Mouse (Mus musculus) stomach, embryonic 14.5 days (tissue): ENCODE data around the gene Pde4d. TPM values are rescaled to one million over a fixed set of nuclear protein-coding genes. Genes with fewer than 3 reads are reported as not detected.
A peak's percentile ranks its signal among the peaks of the same experiment; 100 is the strongest.

ENCODE experiments used
- ATAC-seq: fragments of 200-750 bp; cut with Nextera tagmentation; 2 replicates; pipeline ENCODE4 v1.8.0; 2017; ENCODE audit warnings: low read depth, moderate TSS enrichment; ENCODE audit not compliant: insufficient number of reproducible peaks, insufficient read depth, low FRiP score
- H3K27ac ChIP-seq: fragments of 300-500 bp; sonication (generic); 2 replicates; pipeline ENCODE4 v1.5.1; 2014; ENCODE audit warnings: mild to moderate bottlenecking, low read length, moderate library complexity, mixed read lengths
- H3K27me3 ChIP-seq: fragments of 300-500 bp; sonication (generic); 2 replicates; pipeline ENCODE4 v1.6.1; 2014; ENCODE audit warnings: low read length, control low read depth, mixed read lengths; ENCODE audit not compliant: control insufficient read depth, insufficient read depth
- H3K36me3 ChIP-seq: fragments of 300-500 bp; sonication (generic); 2 replicates; pipeline ENCODE4 v1.6.1; 2014; ENCODE audit warnings: mild to moderate bottlenecking, control low read depth, low read length, moderate library complexity, mixed read lengths; ENCODE audit not compliant: control insufficient read depth, insufficient read depth
- H3K4me1 ChIP-seq: fragments of 300-500 bp; sonication (generic); 2 replicates; pipeline ENCODE4 v1.6.1; 2014; ENCODE audit warnings: low read length, control low read depth, mixed read lengths; ENCODE audit not compliant: control insufficient read depth, insufficient read depth
- H3K4me2 ChIP-seq: fragments of 300-500 bp; sonication (generic); replicated peaks from 2 replicates; pipeline ENCODE4 v1.6.1; 2014; ENCODE audit warnings: low read depth, low read length, control low read depth
- H3K4me3 ChIP-seq: fragments of 300-500 bp; sonication (generic); 2 replicates; pipeline ENCODE4 v1.5.1; 2014; ENCODE audit warnings: low read depth, low read length, control low read depth
- H3K9ac ChIP-seq: fragments of 300-500 bp; sonication (generic); replicated peaks from 2 replicates; pipeline ENCODE4 v1.6.1; 2014; ENCODE audit warnings: low read depth, mild to moderate bottlenecking, control low read depth, low read length, moderate library complexity, mixed read lengths
- H3K9me3 ChIP-seq: fragments of 300-500 bp; sonication (generic); 2 replicates; pipeline ENCODE4 v1.6.1; 2016; ENCODE audit warnings: low read depth, low read length, control low read depth; ENCODE audit not compliant: control insufficient read depth
- WGBS: fragments of 180-500 bp; shearing (Covaris S2); extraction: QIAGEN DNeasy Blood & Tissue Kit; methylation state at CpG from one replicate; pipeline ENCODE4 v1.1.7; 2014; 5-methylcytosine and 5-hydroxymethylcytosine counted together
- polyA plus RNA-seq: library from polyadenylated mRNA; unstranded; fragments of >200 nt; fragmentation: Nextera tagmentation; extraction: Ambion mirVana; gene quantifications from 2 replicates; pipeline ENCODE4 v1.2.1, GENCODE M21; 2014

Pde4d gene
- polyA plus RNA-seq, 1 experiment from 2014 or later, result 29.3 TPM

DNA sequence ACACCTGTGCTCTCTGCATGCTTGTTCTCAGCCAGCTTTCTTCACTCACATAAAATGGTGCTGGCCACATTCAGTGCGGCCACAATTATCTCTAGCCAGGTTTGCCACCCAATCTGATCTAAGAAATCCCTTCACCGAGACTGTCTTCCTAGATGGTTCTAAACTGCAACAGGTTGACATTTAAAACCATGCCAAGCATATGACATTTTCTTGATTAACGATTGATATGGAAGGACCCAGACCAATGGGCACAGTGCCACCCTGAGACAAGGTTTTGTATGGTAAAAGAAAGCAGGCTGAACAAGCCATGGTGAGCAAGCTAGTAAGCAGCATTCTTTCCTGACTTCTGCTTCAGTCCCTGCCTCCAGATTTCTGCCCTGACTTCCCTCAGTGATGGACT lies 18.0 kb upstream of the Pde4d start:
- WGBS, result 93% methylated on average over 3 of the region's 3 CpGs
- Histone ChIP-seq H3K4me2 (no peak overlapping the region), H3K27ac (no peak overlapping the region), H3K9ac (no peak overlapping the region), H3K4me3 (no peak overlapping the region), H3K36me3 (no peaks in the 10 kb centered on the region), H3K4me1 (no peaks in the 10 kb centered on the region), H3K27me3 (no peaks in the 10 kb centered on the region), H3K9me3 (no peaks in the 10 kb centered on the region)
- no peak for ATAC-seq

DNA sequence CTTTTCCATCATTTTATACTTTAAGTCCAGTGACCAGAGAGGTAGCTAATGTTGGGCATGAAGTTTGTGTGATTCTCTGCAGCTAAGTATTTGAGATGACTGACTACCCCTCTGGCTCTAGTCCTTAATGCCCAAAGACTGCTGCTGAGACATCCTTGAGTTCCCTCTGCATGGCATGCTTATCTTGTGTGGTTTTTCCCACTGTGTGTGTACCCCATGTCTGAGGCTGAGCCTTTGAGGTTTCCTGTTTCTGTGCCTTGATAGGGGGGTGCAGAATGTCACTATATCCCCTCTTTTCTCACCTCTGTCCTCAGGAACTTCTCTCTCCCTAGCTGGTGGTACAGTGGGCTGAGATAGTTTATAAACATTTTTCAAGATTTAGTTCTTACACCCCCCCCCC lies 14.1 kb upstream of the Pde4d start:
- Histone ChIP-seq H3K4me3 (no peak overlapping the region), H3K27me3 (no peaks in the 10 kb centered on the region), H3K4me1 (no peaks in the 10 kb centered on the region), H3K9me3 (no peaks in the 10 kb centered on the region), H3K27ac (no peak overlapping the region), H3K36me3 (no peaks in the 10 kb centered on the region), H3K9ac (no peak overlapping the region), H3K4me2 (no peak overlapping the region)
- ATAC-seq, result no peak

DNA sequence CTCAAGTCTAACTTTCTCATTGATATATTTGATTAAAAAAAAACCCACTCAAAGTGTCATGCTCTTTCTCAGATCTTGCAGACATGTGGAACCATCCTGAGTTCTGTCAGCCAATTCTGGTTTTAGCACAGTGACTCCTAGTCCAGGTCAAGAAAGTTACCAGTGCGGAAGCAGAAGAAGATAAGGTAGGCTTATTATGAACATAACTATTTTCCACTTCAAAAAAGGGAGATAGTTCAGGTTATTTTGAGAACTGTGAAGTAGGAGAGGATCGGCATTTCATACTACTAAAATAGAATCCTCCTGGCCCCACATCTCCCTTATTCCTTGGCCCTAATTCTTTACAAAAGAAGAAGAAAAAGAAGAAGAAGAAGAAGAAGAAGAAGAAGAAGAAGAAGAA lies 12.3 kb upstream of the Pde4d start:
- no peak overlapping the region for H3K27ac ChIP-seq
- H3K9ac ChIP-seq, result no peak overlapping the region
- H3K4me3 ChIP-seq, result no peak overlapping the region
- H3K4me2 ChIP-seq, result no peak overlapping the region
- no peaks in the 10 kb centered on the region for H3K27me3 ChIP-seq
- no peaks in the 10 kb centered on the region for H3K36me3 ChIP-seq
- no peaks in the 10 kb centered on the region for H3K4me1 ChIP-seq
- 93% methylated on average over 2 of the region's 2 CpGs for WGBS
- no peak for ATAC-seq
- no peaks in the 10 kb centered on the region for H3K9me3 ChIP-seq

DNA sequence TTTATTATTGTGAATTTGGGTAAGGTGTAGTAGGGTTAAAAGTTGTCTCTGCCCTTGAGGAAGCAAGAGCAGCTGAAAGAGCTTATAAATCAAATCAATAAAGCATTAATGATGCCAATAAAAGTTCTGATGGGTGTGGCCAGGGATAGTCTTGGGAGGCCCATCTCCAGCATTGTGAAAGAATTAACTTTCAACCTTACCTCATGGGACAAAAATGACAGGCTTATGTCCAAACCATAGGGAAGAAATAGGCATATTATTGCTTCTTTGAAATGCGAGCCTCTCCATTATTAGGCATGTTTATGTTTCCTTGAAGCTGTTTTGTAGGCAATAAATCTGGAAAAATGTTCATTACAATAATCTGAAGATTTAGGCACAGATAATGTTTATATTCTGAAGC lies 10.7 kb upstream of the Pde4d start:
- Histone ChIP-seq H3K4me2 (no peak overlapping the region), H3K27me3 (no peaks in the 10 kb centered on the region), H3K4me3 (no peak overlapping the region), H3K9ac (no peak overlapping the region), H3K27ac (no peak overlapping the region), H3K4me1 (no peaks in the 10 kb centered on the region), H3K9me3 (no peaks in the 10 kb centered on the region), H3K36me3 (no peaks in the 10 kb centered on the region)
- ATAC-seq, result no peak
- 78% methylated on average over 1 of the region's 1 CpGs for WGBS

DNA sequence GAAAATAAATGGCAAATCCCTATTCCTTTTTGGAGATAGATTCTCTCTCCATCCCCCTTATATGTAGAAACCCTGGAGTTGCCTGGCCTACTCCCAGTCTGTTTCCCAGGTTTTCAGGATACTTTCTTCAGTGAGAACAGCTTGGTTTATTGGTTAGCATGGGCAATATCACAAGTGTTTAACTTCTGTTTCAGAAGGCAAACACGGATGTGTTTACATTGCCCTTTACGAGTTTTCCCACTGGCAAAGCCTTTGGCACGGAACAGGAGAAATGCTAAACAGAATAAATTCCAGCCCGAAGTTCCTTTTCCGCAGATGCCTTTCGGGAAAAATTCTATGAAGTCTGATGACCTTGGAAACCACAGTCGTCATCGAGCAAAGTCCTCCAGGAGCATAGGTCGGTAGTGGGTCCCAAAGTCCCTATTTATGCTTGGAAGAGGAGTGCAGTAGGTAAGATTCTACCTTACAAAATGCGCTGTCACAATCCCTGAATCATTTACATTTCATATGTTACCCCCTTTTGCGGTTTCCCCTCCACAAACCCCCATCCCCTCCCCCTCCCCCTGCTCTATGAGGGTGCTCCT lies 1.3 kb upstream of the Pde4d start:
- Histone ChIP-seq H3K4me1 (peaks cover 4% of the 10 kb centered on the region; the same call in 1 of the 2 replicates), H3K9me3 (no peaks in the 10 kb centered on the region), H3K27me3 (no peaks in the 10 kb centered on the region), H3K4me2 (no peak overlapping the region), H3K36me3 (no peaks in the 10 kb centered on the region), H3K27ac (no peak overlapping the region), H3K9ac (no peak overlapping the region), H3K4me3 (no peak overlapping the region)
- ATAC-seq, result no peak; the same call in 1 of the 2 replicates
- WGBS, result 43% methylated on average over 11 of the region's 11 CpGs

DNA sequence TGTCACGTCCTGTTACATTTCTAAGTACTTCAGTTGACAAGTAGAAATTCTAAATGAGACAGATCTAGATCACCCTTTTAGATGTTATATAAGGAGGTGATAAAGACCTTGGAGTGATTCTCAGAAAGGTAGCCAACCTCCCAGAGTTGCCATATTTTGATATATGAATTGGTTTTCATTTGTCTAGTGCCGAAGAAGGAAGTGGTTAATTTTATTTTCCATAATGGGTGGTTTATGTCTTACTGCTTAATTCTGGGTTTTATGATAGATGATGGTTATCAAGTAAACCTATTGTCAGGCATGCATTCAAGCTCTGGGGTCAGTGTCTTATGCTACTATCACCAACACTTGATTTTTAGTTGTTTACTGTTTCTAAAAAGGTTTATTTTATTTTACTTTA lies 1.4 kb downstream of the Pde4d start:
- H3K4me3 ChIP-seq, result no peak overlapping the region
- no peaks in the 10 kb centered on the region for H3K9me3 ChIP-seq
- no peaks in the 10 kb centered on the region for H3K27me3 ChIP-seq
- H3K4me1 ChIP-seq, result peaks cover 4% of the 10 kb centered on the region; the same call in 1 of the 2 replicates
- no peak for ATAC-seq
- no peaks in the 10 kb centered on the region for H3K36me3 ChIP-seq
- no peak overlapping the region for H3K9ac ChIP-seq
- H3K27ac ChIP-seq, result no peak overlapping the region
- 77% methylated on average over 2 of the region's 2 CpGs for WGBS
- no peak overlapping the region for H3K4me2 ChIP-seq

DNA sequence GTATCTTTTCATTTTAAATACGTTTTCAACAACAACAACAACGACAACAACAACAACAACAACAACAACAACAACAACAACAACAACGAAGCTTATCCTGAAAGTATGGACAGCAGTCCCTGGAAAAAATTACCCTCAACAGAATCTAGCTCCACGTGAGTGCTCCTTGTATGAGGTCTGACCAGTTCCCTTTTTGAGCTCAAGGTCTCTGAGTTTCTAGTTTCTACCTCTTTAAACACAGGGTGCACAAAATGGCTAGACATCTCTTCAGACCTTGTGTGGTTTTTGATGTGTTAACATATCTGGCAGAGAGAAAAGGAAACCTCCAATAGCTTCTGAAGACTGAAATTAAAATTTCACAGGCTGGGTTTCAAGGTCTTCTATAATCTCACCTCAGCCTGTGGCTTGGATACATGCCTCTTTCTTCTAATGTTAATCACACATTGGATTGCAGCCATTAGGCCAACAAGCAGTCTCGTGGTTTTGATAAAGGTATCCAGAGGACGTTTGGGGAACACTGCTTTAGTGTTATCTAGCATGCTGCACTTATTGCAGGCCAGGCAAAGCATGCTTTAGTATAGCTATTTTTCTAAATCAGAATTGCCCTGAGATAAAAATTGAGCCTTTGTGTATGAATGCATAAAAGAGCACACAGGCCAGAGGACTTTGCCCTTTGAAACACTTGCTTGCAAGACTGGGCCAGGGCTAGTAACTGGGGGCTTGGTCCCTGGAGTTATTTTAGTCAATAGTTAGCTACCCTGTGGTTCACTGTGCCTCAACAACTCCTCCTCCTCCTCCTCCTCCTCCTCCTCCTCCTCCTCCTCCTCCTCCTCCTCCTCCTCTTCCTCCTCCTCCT lies 3.5 kb downstream of the Pde4d start:
- Histone ChIP-seq H3K27ac (no peak overlapping the region), H3K4me2 (no peak overlapping the region), H3K36me3 (no peaks in the 10 kb centered on the region), H3K4me3 (no peak overlapping the region), H3K9ac (no peak overlapping the region), H3K27me3 (no peaks in the 10 kb centered on the region), H3K4me1 (peaks cover 4% of the 10 kb centered on the region; the same call in 1 of the 2 replicates), H3K9me3 (no peaks in the 10 kb centered on the region)
- ATAC-seq, result peak; percentile 77
- WGBS, result 69% methylated on average over 6 of the region's 6 CpGs

DNA sequence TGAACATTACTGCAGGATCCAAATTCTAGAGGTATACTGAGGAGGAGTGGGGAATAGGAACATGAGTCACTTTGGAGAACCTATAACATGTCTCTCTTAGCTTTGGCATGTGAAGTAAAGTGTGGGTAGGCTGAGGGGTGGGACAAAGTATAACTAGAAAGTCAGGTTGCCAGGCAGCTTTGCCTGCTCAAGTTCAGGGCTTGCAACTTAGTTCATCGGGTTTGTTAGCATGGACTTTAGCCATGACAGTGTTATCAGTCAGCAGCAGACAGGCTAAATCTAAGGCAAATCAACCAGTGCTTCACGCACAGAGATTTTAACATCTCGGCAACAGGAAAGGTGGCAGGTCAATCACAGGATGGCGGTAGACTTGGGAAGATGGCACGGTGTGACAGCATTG lies 12.8 kb downstream of the Pde4d start:
- no peak overlapping the region for H3K4me3 ChIP-seq
- H3K9ac ChIP-seq, result no peak overlapping the region
- H3K4me1 ChIP-seq, result no peaks in the 10 kb centered on the region
- ATAC-seq, result no peak
- no peaks in the 10 kb centered on the region for H3K27me3 ChIP-seq
- H3K4me2 ChIP-seq, result no peak overlapping the region
- 85% methylated on average over 5 of the region's 5 CpGs for whole genome bisulfite sequencing
- no peaks in the 10 kb centered on the region for H3K36me3 ChIP-seq
- H3K27ac ChIP-seq, result no peak overlapping the region
- H3K9me3 ChIP-seq, result no peaks in the 10 kb centered on the region
